Mouse (Mus musculus) fibroblast of lung, adult 2 months (primary cell): Measurements from ENCODE around the gene Pid1.

Source experiments
- DNase-seq: peaks from one replicate; pipeline ENCODE4 v3.0.0-alpha.2; 2011; ENCODE audit warnings: low read depth

The Pid1 gene

GRCm38 (mm10) chr1:84363967-84364366 is at the start of gene Pid1:
Pid1 (minus strand) TSS chr1:84364180.
- DNase-seq = no peak

- DNase-seq = no peak
These were observed 45.5 kb upstream of the Pid1 start for GRCm38 (mm10) chr1:84409514-84409913.

DNA sequence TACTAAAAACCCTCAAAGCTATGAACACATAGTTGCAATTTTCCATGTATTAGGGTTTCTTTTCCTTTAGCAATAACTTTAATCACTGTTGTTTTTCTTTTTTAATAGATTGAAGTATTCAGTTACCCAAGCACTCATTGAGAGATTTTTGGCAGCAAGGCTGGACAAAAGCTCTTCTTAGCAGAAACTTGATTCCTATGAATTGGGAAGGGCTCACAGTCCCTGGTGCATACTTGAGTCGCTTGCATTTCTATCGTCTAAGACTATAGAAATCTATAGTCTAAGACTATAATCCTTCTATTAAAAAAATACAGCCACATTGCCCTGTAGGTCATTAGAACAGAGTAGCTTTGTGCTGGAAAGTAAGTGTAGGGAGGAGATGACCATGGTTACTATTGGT is 44.9 kb upstream of the Pid1 start:
- no peak for DNase-seq

- DNase-seq = peak; percentile 37
These were observed 42.9 kb upstream of the Pid1 start for GRCm38 (mm10) chr1:84406891-84407290.

GRCm38 (mm10) chr1:84405551-84406290 is 41.7 kb upstream of the Pid1 start:
- no peak for DNase-seq

DNA sequence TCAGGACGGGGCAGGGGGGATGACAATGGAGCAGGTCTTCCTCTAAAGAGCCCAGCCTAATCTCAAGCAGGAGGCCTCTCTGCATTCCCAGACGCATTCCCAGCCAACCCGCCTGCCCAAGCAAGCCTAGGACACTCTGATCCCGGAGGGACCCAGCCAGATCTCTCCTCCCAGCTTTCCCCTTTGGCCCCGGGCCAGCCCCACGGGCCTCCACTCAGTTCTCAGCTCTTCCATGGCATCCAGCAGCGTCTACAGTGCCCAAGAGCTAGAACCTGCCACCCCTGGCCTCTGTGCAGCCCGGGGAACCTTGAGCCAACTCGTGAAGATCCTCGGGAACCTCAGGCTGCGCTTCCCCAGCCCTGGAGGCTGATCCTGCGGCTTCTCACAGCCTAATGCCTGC is 40.9 kb upstream of the Pid1 start:
- no peak for DNase-seq

DNA sequence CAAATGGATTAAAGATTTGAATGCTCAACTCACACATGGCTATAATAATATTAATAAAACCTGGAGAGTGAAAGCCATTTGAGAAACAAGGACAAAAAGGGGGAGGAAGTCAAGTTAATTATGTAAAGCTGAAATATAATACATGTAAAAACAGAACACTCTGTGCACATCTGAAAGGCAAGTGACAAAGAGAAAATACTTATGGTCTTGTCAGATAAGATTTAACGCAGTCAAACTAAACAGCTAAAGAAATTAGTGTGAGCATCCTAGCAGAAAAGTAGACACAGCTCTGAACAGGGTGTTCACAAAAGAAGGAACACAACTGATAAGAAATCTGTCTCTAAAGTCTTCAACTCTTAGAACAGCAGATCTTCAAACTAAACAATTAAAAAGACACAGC is 38.2 kb upstream of the Pid1 start:
- no peak for DNase-seq

DNA sequence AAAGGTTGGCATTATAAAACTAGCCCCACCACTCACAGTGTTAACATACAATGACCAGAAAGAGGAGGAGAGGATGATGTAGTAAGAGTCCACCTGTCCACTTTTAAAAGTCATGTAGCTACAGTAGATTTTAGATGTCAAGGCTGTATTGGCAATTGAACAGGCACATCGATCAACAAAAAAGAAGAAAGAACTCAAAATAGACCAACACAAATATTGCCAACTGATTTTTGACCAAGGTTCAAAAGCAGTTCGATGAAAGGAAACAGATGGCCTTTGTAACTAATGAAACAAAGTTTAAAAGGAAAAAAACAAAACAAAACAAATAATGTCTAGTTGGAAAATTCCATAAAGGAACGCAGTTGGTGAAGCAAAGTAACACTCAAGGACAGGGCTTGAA is 35.7 kb upstream of the Pid1 start:
- DNase-seq = no peak

DNA sequence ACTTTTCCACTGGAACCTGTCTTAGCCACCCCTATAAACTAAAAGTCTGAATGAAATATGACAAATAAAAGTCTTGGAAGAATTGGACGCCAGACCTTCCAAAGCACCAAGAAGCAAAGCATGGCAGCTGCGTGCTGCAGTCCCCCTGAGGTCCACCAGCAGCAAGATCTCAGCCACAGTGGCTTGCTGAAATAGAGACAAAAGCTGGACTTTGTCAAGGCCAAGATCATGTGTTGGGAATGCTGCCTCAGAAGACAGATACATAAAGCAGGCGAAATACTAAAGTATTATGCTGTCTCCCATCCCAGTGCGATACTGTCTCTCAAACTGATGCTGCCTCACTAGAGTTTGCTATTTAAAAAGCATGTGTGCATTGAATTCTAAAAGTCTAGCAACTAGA is 35.1 kb upstream of the Pid1 start:
- DNase-seq = no peak

GRCm38 (mm10) chr1:84396787-84397186 is 32.8 kb upstream of the Pid1 start:
- DNase-seq = no peak

DNA sequence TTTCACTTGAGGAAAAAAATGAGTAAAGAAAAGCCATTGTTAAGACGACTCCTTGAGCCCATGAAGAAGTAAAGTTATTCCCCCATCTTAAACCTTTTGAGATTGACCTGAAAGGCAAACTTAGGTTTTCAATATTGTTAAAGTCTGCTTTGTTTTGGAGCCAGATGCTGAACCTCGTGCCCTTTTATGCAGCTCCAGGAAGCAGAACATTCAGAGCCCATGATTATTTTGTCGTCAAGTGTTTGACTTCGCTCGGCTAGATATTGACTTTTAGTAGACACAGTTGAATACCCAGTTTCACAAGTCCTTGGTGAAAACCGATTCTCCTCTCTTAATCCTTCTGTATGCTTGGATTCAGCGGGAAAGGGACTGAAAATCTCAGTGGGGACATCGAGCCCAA is 31.9 kb upstream of the Pid1 start:
- DNase-seq = no peak

DNA sequence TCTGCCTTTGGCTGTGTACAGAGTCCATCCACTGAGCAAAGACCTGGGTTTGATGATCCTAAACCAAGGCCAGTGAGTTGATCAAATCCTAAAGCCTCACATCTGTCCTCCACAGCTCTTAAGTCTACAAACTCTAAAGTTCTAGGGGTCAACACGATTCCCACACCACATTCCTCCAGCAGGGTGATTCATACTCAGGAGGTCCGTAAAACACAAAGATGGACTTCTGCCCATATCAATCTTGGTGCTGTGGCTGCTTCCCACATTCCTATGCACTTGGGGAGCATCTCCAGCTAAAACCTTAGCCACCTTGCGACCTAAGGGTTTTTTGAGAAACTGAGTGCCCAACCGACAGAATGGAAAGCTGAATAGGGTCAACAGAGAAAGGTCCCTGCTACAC is 27.0 kb upstream of the Pid1 start:
- no peak for DNase-seq

DNA sequence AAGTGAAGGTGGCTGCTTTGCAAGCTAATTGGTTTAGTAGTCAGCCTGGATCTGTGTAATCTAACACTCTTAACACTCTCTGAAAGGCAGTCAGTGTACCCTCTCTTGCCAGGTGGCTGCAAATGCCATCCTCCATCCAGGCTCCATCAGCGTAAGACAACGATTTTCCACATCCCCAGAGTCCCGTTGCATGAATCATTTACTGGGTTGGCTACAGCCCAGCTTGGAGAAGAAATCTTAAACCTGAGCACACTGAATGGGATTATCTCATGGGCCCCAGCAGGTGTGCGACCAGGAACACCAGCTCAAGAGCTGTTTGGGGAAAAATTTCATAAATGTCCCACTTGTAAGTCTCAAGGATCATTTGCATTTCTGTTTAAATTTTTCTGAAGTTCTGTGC is 23.6 kb upstream of the Pid1 start:
- DNase-seq = no peak

DNA sequence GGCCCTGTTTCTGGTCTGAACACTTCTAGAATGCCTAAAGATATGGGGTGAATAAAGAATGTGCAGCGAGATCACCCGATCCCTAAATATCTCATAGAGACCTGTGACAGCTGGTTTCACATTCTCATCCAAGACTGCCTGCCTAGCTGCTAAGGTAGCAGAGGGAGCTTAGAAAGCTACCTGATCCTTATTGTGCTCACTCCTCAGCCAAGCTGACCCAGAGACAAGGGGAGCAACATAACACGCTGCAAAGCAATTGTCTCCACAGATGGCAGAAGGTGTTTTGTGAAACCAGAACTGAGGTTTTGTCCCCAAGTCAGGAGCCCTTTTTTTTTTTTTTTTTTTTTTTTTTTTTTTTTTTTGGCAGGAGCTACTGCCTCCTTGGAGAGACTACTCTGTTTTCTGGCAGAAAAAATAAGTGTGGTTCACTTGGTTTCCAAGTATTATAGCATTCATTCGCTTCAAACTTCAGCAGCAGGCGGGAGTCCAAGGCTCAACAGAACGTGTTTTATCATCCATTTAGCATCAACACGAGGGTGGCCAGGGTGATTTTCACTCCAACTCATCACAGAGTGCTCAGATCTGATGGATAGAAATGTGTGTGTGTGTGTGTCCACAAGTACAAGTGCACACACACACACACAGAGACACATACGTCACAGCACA is 22.6 kb upstream of the Pid1 start:
- DNase-seq = peak; percentile 30

- DNase-seq = no peak
These were observed 18.7 kb upstream of the Pid1 start for GRCm38 (mm10) chr1:84382709-84383108.

DNA sequence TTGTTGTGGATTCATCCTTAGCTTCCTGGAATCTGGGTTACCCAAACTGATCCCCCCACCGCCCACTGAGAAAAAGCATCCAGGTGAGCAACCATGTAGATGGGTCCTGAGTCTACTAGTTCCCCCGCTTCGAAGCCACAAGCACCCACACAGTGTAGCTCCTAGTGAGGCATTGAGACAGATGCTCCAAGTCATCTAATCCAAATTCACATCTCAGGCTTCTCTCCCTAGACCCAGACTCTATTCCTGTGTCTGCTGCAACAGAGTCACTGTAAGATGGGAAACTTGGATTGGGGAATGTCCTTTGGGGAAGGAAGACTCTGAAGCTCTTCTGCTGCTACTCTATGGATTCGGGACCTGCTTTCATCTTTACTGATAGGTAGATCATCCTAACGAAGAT is 18.1 kb upstream of the Pid1 start:
- no peak for DNase-seq

DNA sequence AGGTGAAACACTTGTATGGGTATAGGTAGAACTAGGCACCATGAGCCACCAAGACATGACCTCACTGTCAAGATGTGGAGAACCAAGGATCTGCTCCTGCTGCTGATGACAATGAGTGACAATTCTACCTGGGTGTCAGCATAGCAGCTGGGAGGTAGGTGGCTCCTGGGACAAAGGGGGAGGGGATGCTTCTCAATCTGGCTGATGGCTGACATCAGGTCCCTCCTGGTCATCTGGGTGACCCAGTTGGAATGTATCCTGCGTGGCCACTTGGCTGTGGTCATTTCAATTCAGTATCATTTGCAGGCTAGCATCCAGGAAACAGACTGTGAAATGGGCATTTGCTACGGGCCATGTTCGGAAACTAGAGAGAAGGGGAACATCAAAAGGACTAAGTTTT is 16.9 kb upstream of the Pid1 start:
- DNase-seq = no peak

- DNase-seq = no peak
These were observed 3.8 kb upstream of the Pid1 start for GRCm38 (mm10) chr1:84367733-84368132.

GRCm38 (mm10) chr1:84366553-84366952 is 2.6 kb upstream of the Pid1 start:
- no peak for DNase-seq

- DNase-seq = no peak
These were observed 1.0 kb downstream of the Pid1 start for GRCm38 (mm10) chr1:84362709-84363617.

DNA sequence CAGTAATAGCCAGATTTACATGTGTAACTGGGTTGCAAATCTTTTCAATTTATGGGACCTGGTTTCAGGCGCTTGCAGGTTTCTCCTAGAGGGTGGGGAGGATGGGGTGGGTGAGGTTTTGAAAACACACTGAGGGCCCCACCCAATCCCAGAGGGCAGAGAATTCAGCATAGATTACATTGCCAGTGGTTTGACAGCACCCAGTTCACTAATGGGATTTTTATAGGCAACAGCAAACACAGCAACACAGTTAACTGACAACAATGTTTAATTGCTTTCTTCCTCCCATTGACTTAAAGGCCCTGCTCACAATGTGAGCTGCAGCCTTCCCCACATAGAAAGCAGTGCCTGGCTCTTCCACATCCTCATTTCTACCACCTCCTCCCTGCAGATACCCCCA is 1.8 kb downstream of the Pid1 start:
- no peak for DNase-seq

DNA sequence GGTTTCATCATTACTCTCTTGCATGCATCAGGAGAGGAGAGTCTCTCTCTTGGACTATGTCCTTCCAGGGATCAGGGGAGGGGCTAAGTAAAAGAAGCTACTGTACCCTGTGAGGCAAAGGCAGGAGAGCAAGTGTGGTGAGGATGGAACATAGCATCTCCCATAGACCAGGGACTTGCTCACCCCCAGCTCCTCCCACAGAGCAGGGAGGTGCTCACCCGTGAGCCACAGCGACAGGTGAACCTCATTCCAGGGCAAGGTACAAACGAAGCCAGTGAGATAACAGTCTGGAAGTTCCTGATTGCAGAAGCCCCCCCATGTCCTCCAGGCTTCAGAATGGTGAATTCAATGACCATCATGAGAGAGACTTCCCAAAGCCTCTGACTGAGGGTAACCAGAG is 2.6 kb downstream of the Pid1 start:
- no peak for DNase-seq
